10 mouse cellular contexts compared by ENCODE assay signal in genomic region chr4:122958491-122959031, GRCm38 (mm10). TPM values are rescaled to one million over a fixed set of nuclear protein-coding genes. Genes with fewer than 3 reads are reported as not detected.
DNase-seq lines count a peak whose midpoint lies in the region; ATAC-seq and TF ChIP-seq lines count a peak whose summit lies in the region.
"Had no signal": no experiment of that assay in that cellular context is flagged by ENCODE, and none has a peak within 500 bp of the region (broad histone marks: within the 10 kb centered on the region; RNA-seq: fewer than 3 reads in every experiment).

No protein-coding gene starts in this region.

- peak; percentile 20 for DNase-seq in heart, adult 8-10 months (ENCODE audit: low spot score)
- DNase-seq in forebrain, postnatal 0 days: peak; percentile 59
- DNase-seq in layer of hippocampus, adult 8-10 months (ENCODE audit: low spot score in 2 of 2): peak; percentile 43 to 71
- DNase-seq in thymus, postnatal 25 days: no peak
- DNase-seq in thymus, postnatal 4 days: no peak
- DNase-seq in lung, postnatal 14 days: no peak

- no peak overlapping the region for H3K4me2 ChIP-seq in heart, embryonic 11.5 days
- H3K4me2 ChIP-seq in forebrain, postnatal 0 days (ENCODE audit: low read depth): peak overlapping the region; percentile 100
- H3K4me2 ChIP-seq in neural tube, embryonic 12.5 days (replicated peaks): peak overlapping the region; percentile 88
- H3K4me2 ChIP-seq: heart, embryonic 15.5 days; liver, embryonic 15.5 days had no signal

- H3K27ac ChIP-seq in heart, embryonic 11.5 days (ENCODE audit: low read depth, low read length): no peak overlapping the region
- peak overlapping the region; percentile 15; the same call in 1 of the 2 replicates for H3K27ac ChIP-seq in forebrain, postnatal 0 days (ENCODE audit: low read depth, low read length)
- no peak overlapping the region for H3K27ac ChIP-seq in neural tube, embryonic 12.5 days
- H3K27ac ChIP-seq: heart, embryonic 15.5 days; liver, embryonic 15.5 days had no signal

- 71% methylated on average over 6 of the region's 6 CpGs for WGBS in heart, embryonic 11.5 days (ENCODE audit: insufficient replicate concordance)
- 39% methylated on average over 6 of the region's 6 CpGs for WGBS in forebrain, postnatal 0 days
- 90% methylated on average over 6 of the region's 6 CpGs for WGBS in neural tube, embryonic 12.5 days

- ATAC-seq in heart, embryonic 11.5 days (replicated peaks; ENCODE audit: insufficient number of reproducible peaks, low FRiP score, low TSS enrichment): no peak
- 0 out of 2 replicates have a peak, but pooled peaks have one; percentile 12 for ATAC-seq in forebrain, postnatal 0 days
- ATAC-seq in neural tube, embryonic 12.5 days (ENCODE audit: low FRiP score, low read depth): no peak

- peaks cover 37% of the 10 kb centered on the region for H3K27me3 ChIP-seq in heart, embryonic 11.5 days (ENCODE audit: control insufficient read depth, insufficient read depth, low read length)
- H3K27me3 ChIP-seq in forebrain, postnatal 0 days (ENCODE audit: insufficient read depth, low read length): no peaks in the 10 kb centered on the region; the same call in 1 of the 2 replicates
- 0 out of 2 replicates have a peak, but pooled peaks cover 5% of the 10 kb centered on the region for H3K27me3 ChIP-seq in neural tube, embryonic 12.5 days (replicated peaks)

- no peaks in the 10 kb centered on the region for H3K36me3 ChIP-seq in heart, embryonic 11.5 days (ENCODE audit: control insufficient read depth, insufficient read depth, low read length)
- H3K36me3 ChIP-seq in forebrain, postnatal 0 days (ENCODE audit: insufficient read depth): no peaks in the 10 kb centered on the region
- H3K36me3 ChIP-seq in neural tube, embryonic 12.5 days: 0 out of 2 replicates have a peak, but pooled peaks cover 2% of the 10 kb centered on the region
- H3K36me3 ChIP-seq: heart, embryonic 15.5 days; liver, embryonic 15.5 days had no signal

- H3K4me1 ChIP-seq in heart, embryonic 11.5 days (ENCODE audit: control insufficient read depth, insufficient read depth, low read length): peaks cover 24% of the 10 kb centered on the region
- H3K4me1 ChIP-seq in forebrain, postnatal 0 days (ENCODE audit: insufficient read depth): peaks cover 20% of the 10 kb centered on the region
- H3K4me1 ChIP-seq in neural tube, embryonic 12.5 days: peaks cover 40% of the 10 kb centered on the region

- H3K4me3 ChIP-seq in heart, embryonic 11.5 days (ENCODE audit: low read depth, low read length): no peak overlapping the region
- H3K4me3 ChIP-seq in forebrain, postnatal 0 days (ENCODE audit: low read depth, low read length): 0 out of 2 replicates have a peak overlapping the region, but pooled peaks have one; percentile 54
- H3K4me3 ChIP-seq in neural tube, embryonic 12.5 days: no peak overlapping the region
- H3K4me3 ChIP-seq: heart, embryonic 15.5 days; liver, embryonic 15.5 days had no signal

- no peaks in the 10 kb centered on the region for H3K9me3 ChIP-seq in heart, embryonic 11.5 days (replicated peaks; ENCODE audit: control insufficient read depth, low read length)
- no peaks in the 10 kb centered on the region for H3K9me3 ChIP-seq in forebrain, postnatal 0 days (ENCODE audit: low read length)
- no peaks in the 10 kb centered on the region for H3K9me3 ChIP-seq in neural tube, embryonic 12.5 days
- H3K9me3 ChIP-seq: heart, embryonic 15.5 days; liver, embryonic 15.5 days had no signal

- no peak for TF ChIP-seq CTCF in forebrain, postnatal 0 days (IDR thresholded peaks at IDR 0.05; ENCODE audit: low read depth)

- no peak overlapping the region for H3K9ac ChIP-seq in heart, embryonic 11.5 days (ENCODE audit: low read depth, low read length)
- no peak overlapping the region for H3K9ac ChIP-seq in forebrain, postnatal 0 days
- H3K9ac ChIP-seq in neural tube, embryonic 12.5 days: no peak overlapping the region
- H3K9ac ChIP-seq: heart, embryonic 15.5 days; liver, embryonic 15.5 days had no signal

RNA-seq across cellular contexts. Expression of gene Mfsd2a, which starts 2.4 kb away (rescaled TPM):
- not detected for total RNA-seq in heart, adult 8-10 months (2022)
- polyA plus RNA-seq in heart, embryonic 11.5 days (2014; fragmentation: Nextera tagmentation; extraction: Ambion mirVana): 1.2 and 1.3 TPM in 2 replicates
- total RNA-seq in forebrain, postnatal 0 days (2014; rRNA removed): 34.7 and 40.7 TPM in 2 replicates
- 30.6 and 33.4 TPM in 2 replicates for polyA plus RNA-seq in forebrain, postnatal 0 days (2015; fragmentation: Nextera tagmentation; extraction: Ambion mirVana)
- 10 to 100 TPM; 26.7 to 32.6 (median 30.9) TPM for total RNA-seq in layer of hippocampus, adult 8-10 months (2022)
- 21.4 and 22.0 TPM in 2 replicates for polyA plus RNA-seq in neural tube, embryonic 12.5 days (2016; fragmentation: Nextera tagmentation; extraction: Ambion mirVana)

RNA-seq across cellular contexts. Expression of gene Mycl, which starts 36.9 kb away (rescaled TPM):
- total RNA-seq in heart, adult 8-10 months (2022): under 1 TPM in 2 of 4 experiments, not detected in 2; 0.14 to 0.25 TPM
- polyA plus RNA-seq in heart, embryonic 11.5 days (2014; fragmentation: Nextera tagmentation; extraction: Ambion mirVana): 1.8 and 2.1 TPM in 2 replicates
- 106 and 113 TPM in 2 replicates for total RNA-seq in forebrain, postnatal 0 days (2014; rRNA removed)
- polyA plus RNA-seq in forebrain, postnatal 0 days (2015; fragmentation: Nextera tagmentation; extraction: Ambion mirVana): 65.9 and 67.6 TPM in 2 replicates
- total RNA-seq in layer of hippocampus, adult 8-10 months (2022): 10 to 100 TPM; 25.0 to 29.0 (median 27.5) TPM
- 123 and 125 TPM in 2 replicates for polyA plus RNA-seq in neural tube, embryonic 12.5 days (2016; fragmentation: Nextera tagmentation; extraction: Ambion mirVana)

RNA-seq across cellular contexts. Expression of gene Trit1, which starts 57.8 kb away (rescaled TPM):
- total RNA-seq in heart, adult 8-10 months (2022): 1 to 10 TPM; 5.6 to 8.0 (median 6.6) TPM
- 13.6 and 14.4 TPM in 2 replicates for polyA plus RNA-seq in heart, embryonic 11.5 days (2014; fragmentation: Nextera tagmentation; extraction: Ambion mirVana)
- total RNA-seq in forebrain, postnatal 0 days (2014; rRNA removed): 22.8 and 23.7 TPM in 2 replicates
- 20.4 and 22.1 TPM in 2 replicates for polyA plus RNA-seq in forebrain, postnatal 0 days (2015; fragmentation: Nextera tagmentation; extraction: Ambion mirVana)
- total RNA-seq in layer of hippocampus, adult 8-10 months (2022): 10 to 100 TPM; 24.4 to 27.4 (median 26.6) TPM
- polyA plus RNA-seq in neural tube, embryonic 12.5 days (2016; fragmentation: Nextera tagmentation; extraction: Ambion mirVana): 26.6 and 29.7 TPM in 2 replicates

Comparison
In these comparisons a context has a peak if more than half of its experiments do, and no peak if none do; other contexts are left out.
1. DNase-seq: peak in heart, adult 8-10 months (single experiment), forebrain, postnatal 0 days (single experiment) and layer of hippocampus, adult 8-10 months (2 of 2); none in thymus, postnatal 25 days (single experiment), thymus, postnatal 4 days (single experiment) and lung, postnatal 14 days (single experiment).
2. RNA of gene Mfsd2a, which starts 2.4 kb away (total RNA-seq): 34.7 to 40.7 TPM in forebrain, postnatal 0 days and 26.7 to 32.6 TPM in layer of hippocampus, adult 8-10 months; not detected in heart, adult 8-10 months; every median in the first group is over 10 times any median in the second.
3. RNA of gene Mycl, which starts 36.9 kb away (total RNA-seq): 106 to 113 TPM in forebrain, postnatal 0 days and 25.0 to 29.0 TPM in layer of hippocampus, adult 8-10 months; 0.14 to 0.25 TPM in heart, adult 8-10 months; every median in the first group is over 10 times any median in the second.